Mouse (Mus musculus) CH12.LX (cell line): ENCODE data around the gene Coro6. TPM values are rescaled to one million over a fixed set of nuclear protein-coding genes. Genes with fewer than 3 reads are reported as not detected.

Source experiments
- DNase-seq: peaks from one replicate; pipeline ENCODE4 v3.0.0-alpha.2; 2013; ENCODE audit errors: extremely low read depth
- H3K27ac ChIP-seq: 2 replicates; pipeline ENCODE4 v1.5.1; 2012; ENCODE audit warnings: low read depth, mild to moderate bottlenecking, control low read depth, moderate library complexity; ENCODE audit not compliant: insufficient read depth
- H3K27me3 ChIP-seq: replicated peaks from 2 replicates; pipeline ENCODE3; 2012; ENCODE audit warnings: inconsistent platforms
- H3K36me3 ChIP-seq, 2 experiments: replicated peaks in 1 of 2; 2 replicates each; pipeline versions ENCODE3 to v1.6.1; 2012; ENCODE audit warnings: inconsistent platforms in 1 of 2, low read length in 1 of 2, mild to moderate bottlenecking in 1 of 2, mixed read lengths in 1 of 2, moderate library complexity in 1 of 2; ENCODE audit not compliant: control insufficient read depth in 1 of 2, insufficient read depth in 1 of 2
- H3K4me1 ChIP-seq, 2 experiments: 2 replicates each; pipeline ENCODE4 v1.6.1; 2012; ENCODE audit warnings: inconsistent platforms in 1 of 2, moderate library complexity in 1 of 2; ENCODE audit not compliant: insufficient read depth in 2 of 2, control insufficient read depth in 1 of 2
- H3K4me2 ChIP-seq: 2 replicates; pipeline ENCODE4 v1.6.1; 2012; ENCODE audit warnings: low read depth, mild to moderate bottlenecking, control low read depth; ENCODE audit not compliant: poor library complexity, insufficient read depth, severe bottlenecking
- H3K4me3 ChIP-seq, 3 experiments: fragments of 150-350 bp in 1 of 3; sonication (generic) in 1 of 3; replicated peaks in 1 of 3; 2 replicates each; pipeline versions ENCODE3 to v1.5.1; 2011 to 2012; ENCODE audit warnings: low read depth in 2 of 3, low read length in 2 of 3, mild to moderate bottlenecking in 2 of 3, moderate library complexity in 2 of 3, control low read depth in 1 of 3, improper control_type of control experiment in 1 of 3, inconsistent platforms in 1 of 3, mixed read lengths in 1 of 3; ENCODE audit not compliant: poor library complexity in 1 of 3
- H3K79me2 ChIP-seq: replicated peaks from 2 replicates; pipeline ENCODE4 v1.6.1; 2012; ENCODE audit warnings: mild to moderate bottlenecking, moderate library complexity; ENCODE audit not compliant: control insufficient read depth, poor library complexity, insufficient read depth, severe bottlenecking; ENCODE audit errors: extremely low read depth
- H3K9ac ChIP-seq: 2 replicates; pipeline ENCODE4 v1.6.1; 2012; ENCODE audit warnings: low read depth, mild to moderate bottlenecking, control low read depth, moderate library complexity; ENCODE audit not compliant: insufficient read depth
- H3K9me3 ChIP-seq: replicated peaks from 2 replicates; pipeline ENCODE3; 2012; ENCODE audit warnings: low read length, inconsistent platforms, mixed read lengths
- ETS1 ChIP-seq: conservative IDR thresholded peaks from 2 replicates; pipeline ENCODE4 v1.6.1; 2012; ENCODE audit warnings: low read depth, mild to moderate bottlenecking, inconsistent platforms, low read length, improper control_type of control experiment, moderate library complexity
- GABPA ChIP-seq: IDR thresholded peaks from 2 replicates; pipeline ENCODE4 v1.6.1; 2012; ENCODE audit warnings: low read depth, low read length, improper control_type of control experiment, inconsistent platforms; ENCODE audit not compliant: insufficient replicate concordance
- IRF4 ChIP-seq: IDR thresholded peaks from 2 replicates; pipeline ENCODE4 v1.6.1; 2014; ENCODE audit warnings: low read depth, mild to moderate bottlenecking, inconsistent platforms, low read length, improper control_type of control experiment
- KAT2A ChIP-seq: IDR thresholded peaks from 2 replicates; pipeline ENCODE4 v1.6.1; 2012; ENCODE audit warnings: low read length, improper control_type of control experiment, inconsistent platforms; ENCODE audit not compliant: insufficient replicate concordance
- MYC ChIP-seq: IDR thresholded peaks from 2 replicates; pipeline ENCODE4 v1.6.1; 2011; ENCODE audit warnings: low read depth, mild to moderate bottlenecking, improper control_type of control experiment, low read length
- NELFE ChIP-seq: IDR thresholded peaks from 2 replicates; pipeline ENCODE4 v1.6.1; 2011; ENCODE audit warnings: low read depth, low read length, improper control_type of control experiment
- POLR2AphosphoS2 ChIP-seq: IDR thresholded peaks from 2 replicates; pipeline ENCODE4 v1.6.1; 2011; ENCODE audit warnings: low read depth, low read length, improper control_type of control experiment
- SMC3 ChIP-seq: IDR thresholded peaks from 2 replicates; pipeline ENCODE4 v1.6.1; 2011; ENCODE audit warnings: low read depth, low read length, improper control_type of control experiment
- ZNF384 ChIP-seq: IDR thresholded peaks from 2 replicates; pipeline ENCODE4 v1.6.1; 2012; ENCODE audit warnings: low read depth, low read length, improper control_type of control experiment, inconsistent platforms
- dilution Hi-C: fragments of 300-500 bp; cut with MboI; formaldehyde crosslinking; loops from 2 replicates; pipeline ENCODE4 v1.14.3; 2020; ENCODE audit warnings: low sequenced_read_pairs; ENCODE audit not compliant: extremely low pct_unique_long_range_greater_than_20kb, extremely low pct_ligation_motif_present
- in situ Hi-C: fragments of 300-500 bp; cut with MboI; formaldehyde crosslinking; loops from 3 replicates; pipeline ENCODE4 v1.14.3; 2019; ENCODE audit warnings: low sequenced_read_pairs, low pct_ligation_motif_present, low pct_unique_long_range_greater_than_20kb, mixed read lengths
- polyA plus RNA-seq: library from polyadenylated mRNA; unstranded; fragments of >175 nt; gene quantifications from 2 replicates; pipeline ENCODE4 v1.2.1, GENCODE M21; 2012; ENCODE audit warnings: low read depth; ENCODE audit not compliant: insufficient read length
- total RNA-seq, 2 experiments: library from RNA; depleted of rRNA; stranded (reverse); fragments of 300-350 nt in 1 of 2; fragments of >200 nt in 1 of 2; gene quantifications; 2 replicates each; pipeline ENCODE4 v1.2.3; 2012 to 2014

Gene Coro6
- total and polyA plus RNA-seq, 3 experiments = 0.25 to 0.39 TPM; not detected in 1

- dilution Hi-C loops = no loop called here
- in situ Hi-C loops = loop anchor here (25.0 kb wide), 1 partner anchor 485 kb away; the partner anchor contains the start of gene Slc6a4
- Histone ChIP-seq H3K79me2 (no peaks in the 10 kb centered on the region), H3K9ac (no peak overlapping the region)
- TF ChIP-seq POLR2AphosphoS2 = no peak
- TF ChIP-seq GABPA = no peak
- TF ChIP-seq, all 38 proteins: peak for 0
- no peak for DNase-seq
- H3K4me1 ChIP-seq = peaks cover 2% of the 10 kb centered on the region in 2 experiments; a peak in 3 of 4 replicates
- H3K27me3 ChIP-seq = peaks cover 20% of the 10 kb centered on the region
- H3K9me3 ChIP-seq = no peaks in the 10 kb centered on the region
- H3K27ac ChIP-seq = no peak overlapping the region
- H3K4me2 ChIP-seq = no peak overlapping the region
- no peak overlapping the region for H3K4me3 ChIP-seq
- H3K36me3 ChIP-seq = peaks cover 0 to 3% of the 10 kb centered on the region in 2 experiments
These were observed 10.6 kb downstream of the Coro6 start for GRCm38 (mm10) chr11:77472775-77473174.

- DNase-seq = no peak
- dilution Hi-C loops (no loop called here), in situ Hi-C loops (no loop called here)
These were observed 14.0 kb downstream of the Coro6 start for GRCm38 (mm10) chr11:77476216-77476615.

GRCm38 (mm10) chr11:77476895-77477294, 14.7 kb downstream of the Coro6 start:
- peaks cover 0 to under 1% of the 10 kb centered on the region in 2 experiments for H3K36me3 ChIP-seq
- DNase-seq = no peak
- TF ChIP-seq ETS1 (no peak), POLR2AphosphoS2 (no peak), SMC3 (no peak), IRF4 (no peak), ZNF384 (no peak), KAT2A (no peak)
- TF ChIP-seq, all 38 proteins: peak for 0
- in situ Hi-C loops (no loop called here), dilution Hi-C loops (no loop called here)
- Histone ChIP-seq H3K9ac (no peak overlapping the region), H3K27me3 (peaks cover 20% of the 10 kb centered on the region), H3K79me2 (no peaks in the 10 kb centered on the region), H3K27ac (no peak overlapping the region), H3K4me3 (no peak overlapping the region), H3K4me2 (no peak overlapping the region), H3K9me3 (no peaks in the 10 kb centered on the region), H3K4me1 (peaks cover 0 to 2% of the 10 kb centered on the region in 2 experiments; a peak in 1 of 4 replicates)

More at GRCm38 (mm10) chr11:77476216-77476615, 14.0 kb downstream of the Coro6 start:
- Histone ChIP-seq H3K27me3 (peaks cover 19% of the 10 kb centered on the region), H3K4me1 (peaks cover 0 to 2% of the 10 kb centered on the region in 2 experiments; a peak in 1 of 4 replicates), H3K79me2 (no peaks in the 10 kb centered on the region), H3K27ac (no peak overlapping the region), H3K36me3 (peaks cover 0 to 3% of the 10 kb centered on the region in 2 experiments), H3K9me3 (no peaks in the 10 kb centered on the region), H3K4me2 (no peak overlapping the region), H3K9ac (no peak overlapping the region), H3K4me3 (no peak overlapping the region)
- no peak for TF ChIP-seq NELFE
- TF ChIP-seq MYC = no peak
